Mouse (Mus musculus) liver, embryonic 14.5 days (tissue): ENCODE measurements around the gene Mcoln2. TPM values are rescaled to one million over a fixed set of nuclear protein-coding genes. Genes with fewer than 3 reads are reported as not detected.

Experiments used
- ATAC-seq: fragments of 200-750 bp; cut with Nextera tagmentation; 2 replicates; pipeline ENCODE4 v1.8.0; 2017; ENCODE audit warnings: moderate number of reproducible peaks, mild to moderate bottlenecking, moderate library complexity; ENCODE audit not compliant: insufficient read depth
- DNase-seq, 3 experiments: peaks; one replicate each; pipeline ENCODE4 v3.0.0-alpha.2; 2012 to 2013; ENCODE audit warnings: low read depth in 3 of 3, low spot score in 3 of 3
- H3K27ac ChIP-seq: fragments of 300-500 bp; sonication (generic); 2 replicates; pipeline ENCODE4 v1.5.1; 2014; ENCODE audit warnings: moderate library complexity, mild to moderate bottlenecking, control low read depth, inconsistent platforms
- H3K27me3 ChIP-seq: fragments of 300-500 bp; sonication (generic); 2 replicates; pipeline ENCODE4 v1.6.1; 2014; ENCODE audit warnings: mild to moderate bottlenecking, low read length, moderate library complexity; ENCODE audit not compliant: control insufficient read depth, insufficient read depth
- H3K36me3 ChIP-seq: fragments of 300-500 bp; sonication (generic); replicated peaks from 2 replicates; pipeline ENCODE4 v1.6.1; 2014; ENCODE audit warnings: low read depth; ENCODE audit not compliant: control insufficient read depth, insufficient read depth
- H3K4me1 ChIP-seq, 2 experiments: fragments of 200-500 bp in 1 of 2; fragments of 300-500 bp in 1 of 2; sonication (generic) in 1 of 2; replicated peaks; 2 replicates each; pipeline ENCODE4 v1.6.1; 2012 to 2014; ENCODE audit warnings: antibody characterized with exemption in 1 of 2, inconsistent platforms in 1 of 2, low read length in 1 of 2; ENCODE audit not compliant: control insufficient read depth in 2 of 2, insufficient read depth in 2 of 2
- H3K4me2 ChIP-seq: fragments of 300-500 bp; sonication (generic); 2 replicates; pipeline ENCODE4 v1.6.1; 2014; ENCODE audit warnings: low read depth, mild to moderate bottlenecking, control low read depth, moderate library complexity
- H3K4me3 ChIP-seq, 2 experiments: fragments of 200-500 bp in 1 of 2; fragments of 300-500 bp in 1 of 2; sonication (generic) in 1 of 2; 2 replicates each; pipeline ENCODE4 v1.5.1; 2012 to 2014; ENCODE audit warnings: low read depth in 2 of 2, low read length in 2 of 2, mild to moderate bottlenecking in 2 of 2, control low read depth in 1 of 2, inconsistent platforms in 1 of 2, moderate library complexity in 1 of 2; ENCODE audit not compliant: insufficient read depth in 1 of 2
- H3K9ac ChIP-seq: fragments of 300-500 bp; sonication (generic); replicated peaks from 2 replicates; pipeline ENCODE4 v1.6.1; 2014; ENCODE audit warnings: mild to moderate bottlenecking, control low read depth, moderate library complexity
- H3K9me3 ChIP-seq: fragments of 300-500 bp; sonication (generic); 2 replicates; pipeline ENCODE4 v1.6.1; 2016; ENCODE audit warnings: low read length, mixed read lengths; ENCODE audit not compliant: control insufficient read depth
- CTCF ChIP-seq: IDR thresholded peaks from 2 replicates; pipeline ENCODE4 v1.5.1; 2016; ENCODE audit warnings: antibody characterized with exemption, low read depth, control low read depth
- EP300 ChIP-seq: IDR thresholded peaks from 2 replicates; pipeline ENCODE4 v1.6.1; 2016; ENCODE audit warnings: antibody characterized with exemption, low read depth
- WGBS: fragments of 180-500 bp; shearing (Covaris S2); extraction: QIAGEN DNeasy Blood & Tissue Kit; methylation state at CpG from one replicate; pipeline ENCODE4 v1.1.7; 2014; ENCODE audit not compliant: insufficient replicate concordance; 5-methylcytosine and 5-hydroxymethylcytosine counted together
- polyA plus RNA-seq, 2 experiments: library from polyadenylated mRNA; depleted of rRNA in 1 of 2; stranded (reverse) in 1 of 2; unstranded in 1 of 2; fragments of >200 nt; fragmentation: Nextera tagmentation in 1 of 2; extraction: Ambion mirVana in 1 of 2; gene quantifications; 2 replicates each; pipeline versions ENCODE4 v1.2.1 to v1.2.3; 2012 to 2014

Mcoln2 gene
- polyA plus RNA-seq, 2 experiments, result 5.5 to 5.9 TPM

DNA sequence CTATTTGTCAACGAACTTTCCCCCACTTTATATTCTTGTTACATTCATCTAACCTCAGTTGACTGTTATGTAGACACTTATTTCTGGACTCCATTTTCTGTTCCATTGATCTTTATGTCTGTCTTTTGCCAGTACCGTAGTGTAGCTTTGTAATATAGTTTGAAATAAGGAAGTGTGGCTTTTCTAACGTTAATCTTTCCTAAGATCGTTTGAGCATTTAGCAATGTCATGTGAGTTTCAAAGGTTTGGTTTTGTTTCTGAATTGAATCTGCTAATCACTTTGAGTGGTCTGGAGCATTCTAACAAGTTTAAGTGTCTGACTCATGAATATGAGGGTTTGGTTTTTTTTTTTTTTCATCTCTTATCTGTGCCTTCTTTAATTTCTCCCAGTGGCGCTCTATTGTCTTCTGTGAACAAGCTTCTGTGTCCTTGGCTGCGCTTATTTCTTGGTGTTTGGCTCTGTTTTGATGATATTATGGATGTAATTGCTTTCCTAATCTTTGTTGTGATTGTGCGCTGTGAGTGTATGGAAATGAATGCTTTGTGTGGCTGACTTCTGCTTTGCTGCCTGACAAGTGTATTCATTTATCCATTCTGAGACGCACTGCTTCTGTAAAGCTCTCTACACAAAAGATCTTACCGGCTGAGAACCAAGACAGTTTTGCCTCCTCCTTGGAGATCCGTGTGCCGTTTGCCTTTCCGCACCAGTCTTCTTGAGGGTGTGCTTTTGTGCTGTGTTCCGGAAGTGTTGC lies 79.1 kb downstream of the Mcoln2 start:
- no peaks in the 10 kb centered on the region for H3K27me3 ChIP-seq
- TF ChIP-seq EP300 (no peak), CTCF (no peak)
- 63% methylated on average over 13 of the region's 13 CpGs for WGBS
- H3K9me3 ChIP-seq, result no peaks in the 10 kb centered on the region
- no peak overlapping the region for H3K4me2 ChIP-seq
- H3K9ac ChIP-seq, result no peak overlapping the region
- DNase-seq (no peak), ATAC-seq (no peak)
- no peak overlapping the region for H3K27ac ChIP-seq
- no peaks in the 10 kb centered on the region for H3K4me1 ChIP-seq
- H3K36me3 ChIP-seq, result no peaks in the 10 kb centered on the region
- H3K4me3 ChIP-seq, result no peak overlapping the region

DNA sequence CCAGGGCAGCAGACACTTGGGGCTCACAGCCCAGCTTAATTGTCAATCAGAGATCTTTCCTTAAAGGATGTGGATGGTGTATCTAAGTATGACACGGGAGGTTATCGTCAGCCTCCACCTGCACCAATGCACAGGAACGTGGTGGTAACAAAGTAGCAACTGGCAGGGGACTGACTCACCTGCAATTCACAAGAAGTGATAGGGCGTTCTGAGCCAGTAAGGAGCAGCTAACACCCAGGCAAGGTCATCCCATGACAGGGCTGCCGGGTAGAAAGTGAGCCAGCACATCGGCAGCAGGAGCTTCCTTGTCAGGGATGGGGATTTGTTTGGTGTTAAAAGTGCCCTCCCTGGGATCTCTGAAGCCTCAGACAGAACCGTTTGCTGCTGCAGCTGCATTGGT lies 83.1 kb downstream of the Mcoln2 start:
- H3K9me3 ChIP-seq, result no peaks in the 10 kb centered on the region
- H3K4me1 ChIP-seq, result no peaks in the 10 kb centered on the region
- no peak overlapping the region for H3K4me2 ChIP-seq
- ATAC-seq, result no peak
- no peaks in the 10 kb centered on the region for H3K36me3 ChIP-seq
- H3K9ac ChIP-seq, result no peak overlapping the region
- H3K4me3 ChIP-seq, result no peak overlapping the region
- WGBS, result 39% methylated on average over 7 of the region's 7 CpGs
- no peak overlapping the region for H3K27ac ChIP-seq
- TF ChIP-seq EP300 (no peak), CTCF (no peak)
- no peaks in the 10 kb centered on the region for H3K27me3 ChIP-seq
- DNase-seq, result no peak

DNA sequence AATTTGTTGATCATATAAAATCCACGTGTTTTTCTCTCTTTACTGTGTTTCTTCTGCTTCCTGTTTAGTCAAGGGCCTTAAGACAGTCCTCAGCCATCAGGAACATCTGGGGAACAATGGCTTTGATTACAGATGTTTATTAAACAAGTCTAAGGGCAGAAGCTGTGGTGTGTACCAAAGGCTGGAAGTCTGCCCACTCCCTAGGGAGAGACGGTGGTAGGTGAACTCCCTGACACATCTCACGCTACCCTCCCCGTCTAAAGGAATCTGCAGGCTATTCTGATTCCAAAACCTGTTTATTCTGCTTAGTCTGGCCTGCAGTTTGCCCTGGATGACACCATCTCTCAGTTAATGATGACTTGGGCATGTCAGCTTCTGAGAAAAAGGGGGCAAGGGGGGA lies 84.1 kb downstream of the Mcoln2 start:
- TF ChIP-seq CTCF, result no peak
- TF ChIP-seq EP300, result no peak
- no peak overlapping the region for H3K4me3 ChIP-seq
- H3K9me3 ChIP-seq, result no peaks in the 10 kb centered on the region
- H3K9ac ChIP-seq, result no peak overlapping the region
- ATAC-seq (no peak), DNase-seq (no peak)
- H3K4me1 ChIP-seq, result no peaks in the 10 kb centered on the region
- H3K27me3 ChIP-seq, result no peaks in the 10 kb centered on the region
- H3K36me3 ChIP-seq, result no peaks in the 10 kb centered on the region
- 47% methylated on average over 4 of the region's 4 CpGs for WGBS
- no peak overlapping the region for H3K4me2 ChIP-seq
- H3K27ac ChIP-seq, result no peak overlapping the region

- Histone ChIP-seq H3K27ac (no peak overlapping the region), H3K4me1 (no peaks in the 10 kb centered on the region), H3K4me2 (no peak overlapping the region), H3K4me3 (no peak overlapping the region), H3K9ac (no peak overlapping the region), H3K27me3 (no peaks in the 10 kb centered on the region), H3K36me3 (no peaks in the 10 kb centered on the region), H3K9me3 (no peaks in the 10 kb centered on the region)
- TF ChIP-seq CTCF, result no peak
- no peak for TF ChIP-seq EP300
- ATAC-seq (no peak), DNase-seq (no peak)
- WGBS, result 41% methylated on average over 10 of the region's 10 CpGs
Measured at GRCm38 (mm10) chr3:146234530-146234929, 84.9 kb downstream of the Mcoln2 start.

DNA sequence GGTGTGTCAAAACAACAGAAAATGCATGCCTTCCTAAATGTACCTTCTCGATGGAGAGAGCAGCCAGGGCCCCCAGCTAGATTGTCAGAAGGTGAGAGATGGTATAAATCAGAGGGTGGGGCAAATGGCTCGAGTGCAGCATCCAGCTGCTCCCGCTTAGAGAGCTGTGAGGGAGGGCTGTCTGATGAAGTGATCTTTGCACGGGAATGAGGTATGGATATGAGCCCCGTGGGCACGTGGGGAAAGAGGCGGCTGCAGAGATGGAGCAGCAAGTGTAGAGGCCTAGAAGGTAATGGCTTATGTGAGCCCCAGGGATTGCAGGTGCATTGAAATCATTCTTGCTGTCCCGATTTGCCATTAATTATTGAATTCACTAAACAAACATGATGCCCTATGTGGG lies 86.6 kb downstream of the Mcoln2 start:
- no peak for TF ChIP-seq CTCF
- TF ChIP-seq EP300, result no peak
- Histone ChIP-seq H3K4me2 (no peak overlapping the region), H3K4me1 (no peaks in the 10 kb centered on the region), H3K36me3 (no peaks in the 10 kb centered on the region), H3K9me3 (no peaks in the 10 kb centered on the region), H3K9ac (no peak overlapping the region), H3K4me3 (no peak overlapping the region), H3K27me3 (no peaks in the 10 kb centered on the region), H3K27ac (no peak overlapping the region)
- 55% methylated on average over 8 of the region's 8 CpGs for whole genome bisulfite sequencing
- no peak for DNase-seq
- ATAC-seq, result no peak
